In the genomic region with DNA sequence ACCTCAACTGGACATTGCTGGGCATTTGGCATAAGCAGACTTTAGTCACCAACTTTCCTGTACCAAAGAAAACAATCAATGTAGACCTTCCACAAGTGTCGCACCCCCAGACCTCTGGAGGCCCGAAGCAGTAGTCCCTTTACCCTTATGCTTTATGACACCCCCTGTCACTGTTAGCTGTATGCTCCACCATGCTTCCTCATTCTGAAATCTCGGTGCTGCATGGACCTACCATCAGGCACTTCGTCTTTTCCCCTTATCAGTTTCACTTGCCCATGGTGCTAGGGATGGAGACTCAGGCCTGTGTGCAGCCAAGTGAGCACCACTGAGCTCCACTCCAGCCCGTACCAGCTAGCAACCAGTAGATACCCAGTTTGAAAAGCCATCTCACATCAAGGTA, we compare ENCODE assay signal across 9 mouse cellular contexts. TPM values are rescaled to one million over a fixed set of nuclear protein-coding genes. Genes with fewer than 3 reads are reported as not detected.
DNase-seq lines count a peak whose midpoint lies in the region; ATAC-seq and TF ChIP-seq lines count a peak whose summit lies in the region.
"Had no signal": no experiment of that assay in that cellular context is flagged by ENCODE, and none has a peak within 500 bp of the region (broad histone marks: within the 10 kb centered on the region; RNA-seq: fewer than 3 reads in every experiment).

No protein-coding gene starts in this region.

- H3K27me3 ChIP-seq in lung, embryonic 14.5 days (ENCODE audit: insufficient read depth, low read length) = no peaks in the 10 kb centered on the region
- H3K27me3 ChIP-seq in intestine, postnatal 0 days (replicated peaks; ENCODE audit: control insufficient read depth, insufficient read depth, low read length) = no peaks in the 10 kb centered on the region
- no peaks in the 10 kb centered on the region for H3K27me3 ChIP-seq in neural tube, embryonic 13.5 days

- DNase-seq in lung, embryonic 14.5 days = no peak
- DNase-seq in lung, postnatal 10 days = no peak
- DNase-seq in urinary bladder, postnatal 36 days (ENCODE audit: low spot score in 2 of 2) = no peak
- DNase-seq: adrenal gland, adult 2 months had no signal

- peak overlapping the region; percentile 72 for H3K4me2 ChIP-seq in lung, embryonic 14.5 days
- peak overlapping the region; percentile 75 for H3K4me2 ChIP-seq in intestine, postnatal 0 days (replicated peaks; ENCODE audit: low read depth)
- peak overlapping the region; percentile 87 for H3K4me2 ChIP-seq in neural tube, embryonic 13.5 days

- peaks cover 10% of the 10 kb centered on the region for H3K4me1 ChIP-seq in lung, embryonic 14.5 days (ENCODE audit: insufficient read depth)
- peaks cover 15% of the 10 kb centered on the region; the same call in 1 of the 2 replicates for H3K4me1 ChIP-seq in embryonic fibroblast, embryonic 13.5 days (ENCODE audit: control insufficient read depth, insufficient read depth, low read length)
- H3K4me1 ChIP-seq in intestine, postnatal 0 days (replicated peaks; ENCODE audit: control insufficient read depth, insufficient read depth, low read length) = 0 out of 2 replicates have a peak, but pooled peaks cover 8% of the 10 kb centered on the region
- H3K4me1 ChIP-seq in neural tube, embryonic 13.5 days (replicated peaks) = peaks cover 64% of the 10 kb centered on the region

- peak overlapping the region; percentile 99 for H3K9ac ChIP-seq in lung, embryonic 14.5 days
- H3K9ac ChIP-seq in intestine, postnatal 0 days (ENCODE audit: low read depth, low read length) = no peak overlapping the region
- peak overlapping the region; percentile 93 for H3K9ac ChIP-seq in neural tube, embryonic 13.5 days

- peaks cover 50% of the 10 kb centered on the region for H3K36me3 ChIP-seq in lung, embryonic 14.5 days (ENCODE audit: insufficient read depth)
- H3K36me3 ChIP-seq in intestine, postnatal 0 days (ENCODE audit: control insufficient read depth, insufficient read depth) = peaks cover 43% of the 10 kb centered on the region
- peaks cover 52% of the 10 kb centered on the region for H3K36me3 ChIP-seq in neural tube, embryonic 13.5 days

- TF ChIP-seq CTCF in lung, embryonic 14.5 days (IDR thresholded peaks at IDR 0.05; ENCODE audit: low read depth) = no peak
- no peak for TF ChIP-seq CTCF in embryonic fibroblast, embryonic 13.5 days (IDR thresholded peaks at IDR 0.05; ENCODE audit: borderline replicate concordance, insufficient read depth, low read length)
- TF ChIP-seq CTCF in intestine, postnatal 0 days (IDR thresholded peaks at IDR 0.05; ENCODE audit: low read depth) = no peak

- ATAC-seq in lung, embryonic 14.5 days (ENCODE audit: insufficient read depth) = no peak
- ATAC-seq in intestine, postnatal 0 days = no peak
- no peak for ATAC-seq in neural tube, embryonic 13.5 days (ENCODE audit: low read depth)
- no peak for ATAC-seq in CD4-positive, CD25-positive, alpha-beta regulatory T cell, adult 4 months
- no peak for ATAC-seq in inflammation-experienced regulatory T-cells, adult 6 months

- TF ChIP-seq POLR2A in embryonic fibroblast, embryonic 13.5 days (IDR thresholded peaks at IDR 0.05; ENCODE audit: low read depth, low read length) = peak; percentile 20; the same call in 1 of the 2 replicates

- H3K4me3 ChIP-seq in lung, embryonic 14.5 days (ENCODE audit: low read depth, low read length) = peak overlapping the region; percentile 85
- H3K4me3 ChIP-seq in embryonic fibroblast, embryonic 13.5 days (ENCODE audit: insufficient read depth, low read length) = peak overlapping the region; percentile 98
- H3K4me3 ChIP-seq in intestine, postnatal 0 days (ENCODE audit: low read depth, low read length) = no peak overlapping the region
- peak overlapping the region; percentile 74; the same call in 1 of the 2 replicates for H3K4me3 ChIP-seq in neural tube, embryonic 13.5 days

- no peak overlapping the region; the same call in 1 of the 2 replicates for H3K27ac ChIP-seq in lung, embryonic 14.5 days (ENCODE audit: low read depth)
- H3K27ac ChIP-seq in embryonic fibroblast, embryonic 13.5 days (ENCODE audit: insufficient read depth, low read length) = no peak overlapping the region
- H3K27ac ChIP-seq in intestine, postnatal 0 days (ENCODE audit: low read depth, low read length) = no peak overlapping the region
- no peak overlapping the region for H3K27ac ChIP-seq in neural tube, embryonic 13.5 days (replicated peaks)

- no peaks in the 10 kb centered on the region for H3K9me3 ChIP-seq in lung, embryonic 14.5 days (ENCODE audit: low read depth, low read length)
- H3K9me3 ChIP-seq in intestine, postnatal 0 days (ENCODE audit: control insufficient read depth) = no peaks in the 10 kb centered on the region
- H3K9me3 ChIP-seq in neural tube, embryonic 13.5 days = no peaks in the 10 kb centered on the region

- 72% methylated on average over 5 of the region's 5 CpGs for whole genome bisulfite sequencing in lung, embryonic 14.5 days
- WGBS in intestine, postnatal 0 days = 69% methylated on average over 5 of the region's 5 CpGs
- 86% methylated on average over 5 of the region's 5 CpGs for WGBS in neural tube, embryonic 13.5 days

RNA-seq across cellular contexts. Expression of gene Fam69b, which starts 9.8 kb away (rescaled TPM):
- 28.3 and 30.0 TPM in 2 replicates for polyA plus RNA-seq in lung, embryonic 14.5 days (2014; fragmentation: Nextera tagmentation; extraction: Ambion mirVana)
- 12.0 and 16.3 TPM in 2 replicates for polyA plus RNA-seq in embryonic fibroblast, embryonic 13.5 days (2011; ENCODE audit: insufficient read length, low read depth, missing spikeins)
- 6.8 and 6.9 TPM in 2 replicates for polyA plus RNA-seq in intestine, postnatal 0 days (2015; fragmentation: Nextera tagmentation; extraction: Ambion mirVana)
- polyA plus RNA-seq in neural tube, embryonic 13.5 days (2015; fragmentation: Nextera tagmentation; extraction: Ambion mirVana) = 91.8 and 101 TPM in 2 replicates
- polyA plus RNA-seq in CD4-positive, CD25-positive, alpha-beta regulatory T cell, adult 4 months (2017; shearing (Covaris generic)) = 1 to 10 TPM; 1.5 to 2.6 TPM
- 1 to 10 TPM; 1.2 to 4.2 (median 2.1) TPM for polyA plus RNA-seq in inflammation-experienced regulatory T-cells, adult 6 months (2017; shearing (Covaris generic))

RNA-seq across cellular contexts. Expression of gene Lcn4, which starts 33.0 kb away (rescaled TPM):
- polyA plus RNA-seq in lung, embryonic 14.5 days (2014; fragmentation: Nextera tagmentation; extraction: Ambion mirVana) = not detected in 2 replicates
- polyA plus RNA-seq in embryonic fibroblast, embryonic 13.5 days (2011; ENCODE audit: insufficient read length, low read depth, missing spikeins) = not detected in 2 replicates
- polyA plus RNA-seq in intestine, postnatal 0 days (2015; fragmentation: Nextera tagmentation; extraction: Ambion mirVana) = not detected in 2 replicates
- polyA plus RNA-seq in neural tube, embryonic 13.5 days (2015; fragmentation: Nextera tagmentation; extraction: Ambion mirVana) = not detected in 2 replicates
- under 1 TPM in 1 of 2 experiments, not detected in 1; 0.92 TPM for polyA plus RNA-seq in CD4-positive, CD25-positive, alpha-beta regulatory T cell, adult 4 months (2017; shearing (Covaris generic))
- under 1 TPM in 2 of 3 experiments, not detected in 1; 0.59 to 0.96 TPM for polyA plus RNA-seq in inflammation-experienced regulatory T-cells, adult 6 months (2017; shearing (Covaris generic))
- polyA plus RNA-seq: adrenal gland, adult 2 months had no signal

RNA-seq across cellular contexts. Expression of gene Agpat2, which starts 33.8 kb away (rescaled TPM):
- 30.2 and 32.9 TPM in 2 replicates for polyA plus RNA-seq in lung, embryonic 14.5 days (2014; fragmentation: Nextera tagmentation; extraction: Ambion mirVana)
- 21.4 and 22.4 TPM in 2 replicates for polyA plus RNA-seq in embryonic fibroblast, embryonic 13.5 days (2011; ENCODE audit: insufficient read length, low read depth, missing spikeins)
- 124 and 128 TPM in 2 replicates for polyA plus RNA-seq in intestine, postnatal 0 days (2015; fragmentation: Nextera tagmentation; extraction: Ambion mirVana)
- polyA plus RNA-seq in neural tube, embryonic 13.5 days (2015; fragmentation: Nextera tagmentation; extraction: Ambion mirVana) = 6.0 and 7.4 TPM in 2 replicates
- 1 to 10 TPM; 5.8 to 7.7 TPM for polyA plus RNA-seq in CD4-positive, CD25-positive, alpha-beta regulatory T cell, adult 4 months (2017; shearing (Covaris generic))
- polyA plus RNA-seq in inflammation-experienced regulatory T-cells, adult 6 months (2017; shearing (Covaris generic)) = 1 to 10 TPM; 6.6 to 9.1 (median 7.4) TPM

RNA-seq across cellular contexts. Expression of gene Gm20532, which starts 51.6 kb away (rescaled TPM):
- polyA plus RNA-seq in lung, embryonic 14.5 days (2014; fragmentation: Nextera tagmentation; extraction: Ambion mirVana) = not detected in 2 replicates
- not detected in 2 replicates for polyA plus RNA-seq in embryonic fibroblast, embryonic 13.5 days (2011; ENCODE audit: insufficient read length, low read depth, missing spikeins)
- polyA plus RNA-seq in intestine, postnatal 0 days (2015; fragmentation: Nextera tagmentation; extraction: Ambion mirVana) = not detected in 2 replicates
- polyA plus RNA-seq in neural tube, embryonic 13.5 days (2015; fragmentation: Nextera tagmentation; extraction: Ambion mirVana) = not detected in 2 replicates
- polyA plus RNA-seq in CD4-positive, CD25-positive, alpha-beta regulatory T cell, adult 4 months (2017; shearing (Covaris generic)) = not detected
- polyA plus RNA-seq in inflammation-experienced regulatory T-cells, adult 6 months (2017; shearing (Covaris generic)) = not detected
- polyA plus RNA-seq: adrenal gland, adult 2 months had no signal

RNA-seq across cellular contexts. Expression of gene Egfl7, which starts 58.2 kb away (rescaled TPM):
- polyA plus RNA-seq in lung, embryonic 14.5 days (2014; fragmentation: Nextera tagmentation; extraction: Ambion mirVana) = 269 and 311 TPM in 2 replicates
- 11.0 and 13.7 TPM in 2 replicates for polyA plus RNA-seq in embryonic fibroblast, embryonic 13.5 days (2011; ENCODE audit: insufficient read length, low read depth, missing spikeins)
- 54.4 and 65.2 TPM in 2 replicates for polyA plus RNA-seq in intestine, postnatal 0 days (2015; fragmentation: Nextera tagmentation; extraction: Ambion mirVana)
- polyA plus RNA-seq in neural tube, embryonic 13.5 days (2015; fragmentation: Nextera tagmentation; extraction: Ambion mirVana) = 78.3 and 82.0 TPM in 2 replicates
- not detected for polyA plus RNA-seq in CD4-positive, CD25-positive, alpha-beta regulatory T cell, adult 4 months (2017; shearing (Covaris generic))
- polyA plus RNA-seq in inflammation-experienced regulatory T-cells, adult 6 months (2017; shearing (Covaris generic)) = 1 to 10 TPM in 2 of 3 experiments, not detected in 1; 1.7 to 2.3 TPM
